Mouse (Mus musculus) lung, postnatal 0 days (tissue): Measurements from ENCODE around the gene Pbx2.

Experiments
- CTCF ChIP-seq: IDR thresholded peaks from 2 replicates; pipeline ENCODE4 v1.5.1; 2016; ENCODE audit warnings: antibody characterized with exemption, mild to moderate bottlenecking
- EP300 ChIP-seq: IDR thresholded peaks from 2 replicates; pipeline ENCODE4 v1.6.1; 2016; ENCODE audit warnings: antibody characterized with exemption, mild to moderate bottlenecking, control low read depth

DNA sequence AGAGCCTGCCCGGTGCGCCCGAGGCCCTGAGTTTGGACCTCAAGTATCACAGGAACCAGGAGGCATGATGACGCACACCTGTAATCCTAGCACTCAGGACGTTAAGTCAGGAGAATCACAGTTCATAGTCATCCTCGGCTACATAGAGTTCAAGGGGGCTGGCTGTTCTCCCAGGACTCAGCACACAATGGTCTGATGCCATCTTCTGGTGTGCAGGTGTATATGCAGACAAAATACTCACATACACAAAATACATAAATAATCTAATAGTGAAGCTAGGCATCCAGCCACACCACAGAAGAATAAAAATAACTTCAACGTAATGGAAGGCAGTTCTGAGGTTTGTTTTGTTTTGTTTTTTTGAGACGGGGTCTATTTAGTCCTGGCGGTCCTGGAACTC is 32.1 kb downstream of the Pbx2 start:
- TF ChIP-seq CTCF (peak; percentile 49), EP300 (no peak)
